Mouse (Mus musculus) embryonic facial prominence, embryonic 14.5 days (tissue): ENCODE measurements around the gene Gm49394. TPM values are rescaled to one million over a fixed set of nuclear protein-coding genes. Genes with fewer than 3 reads are reported as not detected.
A peak's percentile ranks its signal among the peaks of the same experiment; 100 is the strongest.

Experiments
- ATAC-seq: fragments of 200-750 bp; cut with Nextera tagmentation; 2 replicates; pipeline ENCODE4 v1.8.0; 2017; ENCODE audit warnings: low read depth, moderate number of reproducible peaks, moderate TSS enrichment
- DNase-seq: peaks from one replicate; pipeline ENCODE4 v3.0.0-alpha.2; 2015; ENCODE audit warnings: low spot score
- H3K27ac ChIP-seq: fragments of 300-500 bp; sonication (generic); replicated peaks from 2 replicates; pipeline ENCODE4 v1.5.1; 2014; ENCODE audit warnings: low read depth, mild to moderate bottlenecking, low read length, moderate library complexity
- H3K27me3 ChIP-seq: fragments of 300-500 bp; sonication (generic); replicated peaks from 2 replicates; pipeline ENCODE4 v1.6.1; 2014; ENCODE audit warnings: low read length; ENCODE audit not compliant: control insufficient read depth, insufficient read depth
- H3K36me3 ChIP-seq: fragments of 300-500 bp; sonication (generic); 2 replicates; pipeline ENCODE4 v1.6.1; 2014; ENCODE audit warnings: low read length, mixed read lengths; ENCODE audit not compliant: control insufficient read depth, insufficient read depth
- H3K4me1 ChIP-seq: fragments of 300-500 bp; sonication (generic); 2 replicates; pipeline ENCODE4 v1.6.1; 2014; ENCODE audit warnings: antibody characterized with exemption, low read length; ENCODE audit not compliant: control insufficient read depth, insufficient read depth
- H3K4me2 ChIP-seq: fragments of 300-500 bp; sonication (generic); 2 replicates; pipeline ENCODE4 v1.6.1; 2014; ENCODE audit warnings: low read depth, mild to moderate bottlenecking, low read length, moderate library complexity, mixed read lengths
- H3K4me3 ChIP-seq: fragments of 300-500 bp; sonication (generic); 2 replicates; pipeline ENCODE4 v1.5.1; 2014; ENCODE audit warnings: low read depth, mild to moderate bottlenecking, low read length
- H3K9ac ChIP-seq: fragments of 300-500 bp; sonication (generic); 2 replicates; pipeline ENCODE4 v1.6.1; 2014; ENCODE audit warnings: low read depth, mild to moderate bottlenecking, low read length, moderate library complexity, mixed read lengths
- H3K9me3 ChIP-seq: fragments of 300-500 bp; sonication (generic); 2 replicates; pipeline ENCODE4 v1.6.1; 2016; ENCODE audit warnings: low read length; ENCODE audit not compliant: control insufficient read depth
- WGBS: fragments of 180-500 bp; shearing (Covaris S2); extraction: QIAGEN DNeasy Blood & Tissue Kit; methylation state at CpG from one replicate; pipeline ENCODE4 v1.1.7; 2014; 5-methylcytosine and 5-hydroxymethylcytosine counted together
- polyA plus RNA-seq: library from polyadenylated mRNA; unstranded; fragments of >200 nt; fragmentation: Nextera tagmentation; extraction: Ambion mirVana; gene quantifications from 2 replicates; pipeline ENCODE4 v1.2.1, GENCODE M21; 2014

The Gm49394 gene
- polyA plus RNA-seq, 1 experiment from 2014 or later, result 0.63 TPM

DNA sequence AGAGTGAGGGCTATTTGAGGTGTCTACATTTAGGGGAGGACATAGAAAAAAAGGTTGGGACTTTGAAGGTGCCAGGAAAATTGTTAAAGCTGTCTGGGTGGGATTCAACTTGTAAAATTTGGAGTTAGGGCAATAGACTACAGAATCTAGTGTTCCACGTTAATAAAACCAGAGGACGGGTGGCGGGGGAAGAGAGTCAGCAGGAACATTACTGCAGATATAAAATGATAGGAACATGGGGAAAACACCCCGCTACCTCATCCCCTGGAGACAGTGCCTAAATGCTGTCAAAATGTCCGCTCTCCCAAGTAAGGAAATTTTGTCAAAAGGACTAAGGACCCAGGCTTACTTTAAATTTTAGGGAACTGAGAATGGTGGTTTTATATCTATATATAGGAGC is 6.6 kb downstream of the Gm49394 start:
- Histone ChIP-seq H3K4me3 (peak overlapping the region; percentile 44), H3K9ac (peak overlapping the region; percentile 93), H3K27me3 (peaks cover 77% of the 10 kb centered on the region), H3K4me1 (no peaks in the 10 kb centered on the region), H3K36me3 (peaks cover 10% of the 10 kb centered on the region), H3K27ac (peak overlapping the region; percentile 83), H3K4me2 (peak overlapping the region; percentile 67), H3K9me3 (no peaks in the 10 kb centered on the region)
- no peak for DNase-seq
- WGBS, result 25% methylated on average over 5 of the region's 5 CpGs
- no peak for ATAC-seq

DNA sequence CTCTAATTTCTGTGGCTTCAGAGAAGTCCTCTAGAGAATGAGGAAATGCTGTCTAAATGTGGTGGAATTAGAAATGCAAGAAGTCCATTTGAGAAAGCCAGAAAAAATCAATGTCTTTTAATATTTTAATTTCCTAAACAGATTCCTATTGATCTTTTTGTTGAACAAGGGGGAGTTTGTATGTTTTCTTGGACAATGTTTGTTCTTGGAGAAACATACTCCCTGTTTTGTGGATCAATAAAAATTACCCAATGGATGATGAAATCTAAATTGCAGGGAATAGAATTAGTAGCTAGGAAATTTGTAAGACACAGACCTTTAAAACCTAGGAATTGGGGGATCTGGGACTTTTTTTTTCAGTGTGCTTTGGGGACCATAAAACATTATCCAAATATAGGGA is 7.9 kb downstream of the Gm49394 start:
- Histone ChIP-seq H3K27me3 (peaks cover 86% of the 10 kb centered on the region), H3K4me3 (peak overlapping the region; percentile 61), H3K36me3 (0 out of 2 replicates have a peak, but pooled peaks cover under 1% of the 10 kb centered on the region), H3K9ac (peak overlapping the region; percentile 93), H3K9me3 (no peaks in the 10 kb centered on the region), H3K27ac (peak overlapping the region; percentile 95), H3K4me2 (peak overlapping the region; percentile 67), H3K4me1 (no peaks in the 10 kb centered on the region)
- ATAC-seq, result no peak
- DNase-seq, result no peak

DNA sequence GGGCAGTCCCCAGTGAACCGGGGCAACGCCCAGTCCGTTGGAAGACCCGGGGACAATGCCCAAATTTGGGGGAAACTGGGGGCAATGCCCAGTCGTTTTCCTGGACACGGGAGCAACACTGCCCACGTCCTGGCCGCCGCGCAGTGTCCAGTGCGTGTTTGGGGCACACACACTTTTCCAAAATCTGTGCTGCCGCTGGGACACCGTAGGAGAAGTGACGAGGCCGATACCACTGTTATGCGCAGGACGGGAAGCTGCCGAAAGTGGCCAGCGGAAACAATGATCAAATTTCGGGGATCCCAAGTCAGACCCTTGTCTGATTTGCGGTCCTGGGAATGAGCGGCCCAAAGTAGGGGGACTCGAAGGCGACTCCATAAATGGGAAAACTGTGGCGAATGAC is 8.7 kb downstream of the Gm49394 start:
- no peaks in the 10 kb centered on the region for H3K36me3 ChIP-seq
- WGBS, result 3% methylated on average over 25 of the region's 25 CpGs
- H3K4me3 ChIP-seq, result peak overlapping the region; percentile 61
- H3K27ac ChIP-seq, result peak overlapping the region; percentile 95
- no peaks in the 10 kb centered on the region for H3K9me3 ChIP-seq
- DNase-seq (no peak), ATAC-seq (no peak)
- H3K4me2 ChIP-seq, result peak overlapping the region; percentile 67
- no peaks in the 10 kb centered on the region for H3K4me1 ChIP-seq
- peak overlapping the region; percentile 93 for H3K9ac ChIP-seq
- H3K27me3 ChIP-seq, result peaks cover 91% of the 10 kb centered on the region

DNA sequence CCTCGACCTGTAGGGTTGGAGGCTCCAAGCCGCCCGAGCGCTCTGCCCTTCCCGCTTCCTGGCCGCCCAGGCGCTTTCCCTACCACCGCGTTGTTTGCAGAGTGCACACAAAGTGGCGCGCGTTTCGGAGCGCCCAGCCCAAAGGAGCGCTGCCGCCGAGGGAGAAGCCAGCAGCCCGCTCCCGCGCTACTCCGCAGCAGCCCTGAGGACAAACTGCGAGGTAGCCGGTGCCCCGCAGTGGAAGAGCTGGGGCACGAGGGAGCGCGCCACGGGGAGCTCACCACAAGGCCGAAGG is 9.1 kb downstream of the Gm49394 start:
- Histone ChIP-seq H3K27me3 (peaks cover 91% of the 10 kb centered on the region), H3K4me3 (peak overlapping the region; percentile 61), H3K9ac (peak overlapping the region; percentile 93), H3K36me3 (peaks cover 4% of the 10 kb centered on the region; the same call in 1 of the 2 replicates), H3K27ac (peak overlapping the region; percentile 95), H3K9me3 (no peaks in the 10 kb centered on the region), H3K4me1 (no peaks in the 10 kb centered on the region), H3K4me2 (peak overlapping the region; percentile 67)
- ATAC-seq (no peak), DNase-seq (no peak)
- WGBS, result under 1% methylated on average over 21 of the region's 29 CpGs

DNA sequence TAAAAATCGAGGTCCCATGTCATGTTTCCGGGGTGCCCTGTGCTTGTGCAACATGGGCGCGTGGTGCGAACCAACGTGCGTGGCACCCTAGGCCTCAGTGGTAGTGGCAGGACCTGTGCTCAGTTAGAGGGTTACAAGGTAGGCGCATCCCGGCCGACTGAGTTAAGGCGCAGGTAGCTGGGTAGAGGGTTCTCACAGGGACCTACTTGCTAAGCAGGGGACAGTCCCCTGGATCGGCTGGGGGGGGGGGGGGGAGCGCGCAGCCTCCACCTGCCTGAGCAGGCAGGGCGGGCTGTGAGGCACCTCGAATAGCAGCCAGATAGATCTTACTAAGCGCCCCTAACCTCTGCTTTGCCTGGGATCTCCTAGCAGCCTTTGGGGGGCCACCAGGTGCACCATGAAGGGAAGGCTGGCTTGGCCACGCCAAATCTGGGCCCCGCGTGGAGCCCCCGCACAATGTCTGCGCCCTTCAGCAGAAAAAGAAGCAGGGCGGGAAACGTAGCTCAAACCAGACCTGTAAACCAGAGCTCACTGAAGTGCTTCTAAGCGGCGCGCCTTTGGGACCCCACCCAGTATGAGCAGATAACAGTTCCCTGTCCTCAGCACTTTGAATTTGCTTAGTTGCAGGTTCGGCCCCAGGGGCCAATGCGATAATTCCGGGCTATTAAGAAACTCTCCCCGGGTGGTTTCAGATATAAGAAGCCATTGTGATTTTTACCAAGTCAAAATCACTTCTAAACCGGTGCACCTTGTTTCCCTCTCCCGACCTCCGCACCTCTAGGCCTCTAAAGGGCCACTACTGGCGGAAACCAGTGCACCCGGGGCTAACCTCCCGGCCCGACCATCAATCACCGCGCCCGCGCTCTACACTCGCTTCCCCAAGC is 9.7 kb downstream of the Gm49394 start:
- H3K36me3 ChIP-seq, result peaks cover 9% of the 10 kb centered on the region
- ATAC-seq (no peak), DNase-seq (peak; percentile 66)
- H3K4me1 ChIP-seq, result no peaks in the 10 kb centered on the region
- H3K27me3 ChIP-seq, result peaks cover 91% of the 10 kb centered on the region
- WGBS, result 2% methylated on average over 35 of the region's 43 CpGs
- peak overlapping the region; percentile 93 for H3K9ac ChIP-seq
- H3K4me3 ChIP-seq, result peak overlapping the region; percentile 61
- peak overlapping the region; percentile 67 for H3K4me2 ChIP-seq
- no peaks in the 10 kb centered on the region for H3K9me3 ChIP-seq
- peak overlapping the region; percentile 95 for H3K27ac ChIP-seq

DNA sequence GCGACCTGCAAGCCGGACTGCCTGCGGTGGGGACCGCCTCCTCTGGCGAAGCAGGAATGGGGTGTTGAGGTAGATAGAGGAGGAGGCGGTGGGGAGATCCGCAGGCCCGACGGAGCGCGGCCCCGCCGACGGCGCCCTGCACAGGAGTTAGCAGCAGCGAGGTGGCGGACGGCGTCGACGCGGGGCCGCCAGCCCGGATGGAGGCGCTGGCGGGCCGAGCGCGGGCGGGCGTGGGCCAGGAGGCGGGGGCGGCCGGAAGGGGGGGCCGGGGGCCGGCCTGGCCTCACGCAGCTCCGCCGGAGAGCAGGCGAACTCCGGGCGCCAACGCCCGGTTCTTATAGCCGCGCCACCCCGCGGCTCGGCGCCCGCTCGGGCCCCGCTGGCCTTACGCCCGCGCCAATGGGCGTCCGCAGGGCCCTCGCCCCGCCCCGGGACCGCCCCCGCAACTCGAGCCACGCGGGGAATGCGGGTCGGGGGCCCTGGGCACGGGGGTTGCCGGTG is 10.5 kb downstream of the Gm49394 start:
- WGBS, result 2% methylated on average over 19 of the region's 70 CpGs
- Histone ChIP-seq H3K27ac (peak overlapping the region; percentile 95), H3K4me1 (no peaks in the 10 kb centered on the region), H3K4me3 (peak overlapping the region; percentile 61), H3K9me3 (no peaks in the 10 kb centered on the region), H3K9ac (peak overlapping the region; percentile 93), H3K4me2 (peak overlapping the region; percentile 67), H3K27me3 (peaks cover 91% of the 10 kb centered on the region), H3K36me3 (peaks cover 17% of the 10 kb centered on the region)
- DNase-seq, result peak; percentile 91
- ATAC-seq, result peak; percentile 78

DNA sequence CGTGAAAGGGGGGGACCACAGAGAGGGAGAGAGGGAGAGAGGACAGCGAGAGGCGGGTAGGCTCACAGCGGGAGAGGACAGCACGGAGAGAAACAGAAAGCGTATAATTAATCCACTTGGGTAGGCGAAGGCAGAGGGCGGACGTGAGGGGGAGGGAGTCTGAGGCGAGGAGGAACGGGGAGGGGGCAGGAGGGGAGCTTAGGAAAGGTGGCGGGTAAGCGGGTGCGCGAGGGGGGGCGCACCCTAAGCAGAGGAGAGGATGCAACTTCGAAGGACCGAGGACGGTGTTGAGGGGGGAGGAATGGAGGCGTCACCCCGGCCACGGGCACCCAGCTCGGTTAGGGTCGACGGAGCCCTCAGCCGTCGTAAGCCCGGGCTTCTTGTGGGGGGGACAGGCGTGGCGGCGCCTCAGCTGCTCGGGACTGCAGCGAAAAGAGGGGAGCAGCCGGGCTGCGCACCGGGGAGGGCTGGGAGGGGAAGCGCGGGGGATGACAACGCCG is 11.0 kb downstream of the Gm49394 start:
- under 1% methylated on average over 25 of the region's 40 CpGs for WGBS
- H3K4me1 ChIP-seq, result no peaks in the 10 kb centered on the region
- peak overlapping the region; percentile 93 for H3K9ac ChIP-seq
- H3K4me3 ChIP-seq, result peak overlapping the region; percentile 61
- peaks cover 92% of the 10 kb centered on the region for H3K27me3 ChIP-seq
- H3K36me3 ChIP-seq, result peaks cover 22% of the 10 kb centered on the region
- peak; percentile 68 for DNase-seq
- ATAC-seq, result peak; percentile 3
- H3K4me2 ChIP-seq, result peak overlapping the region; percentile 67
- peak overlapping the region; percentile 95 for H3K27ac ChIP-seq
- no peaks in the 10 kb centered on the region for H3K9me3 ChIP-seq

DNA sequence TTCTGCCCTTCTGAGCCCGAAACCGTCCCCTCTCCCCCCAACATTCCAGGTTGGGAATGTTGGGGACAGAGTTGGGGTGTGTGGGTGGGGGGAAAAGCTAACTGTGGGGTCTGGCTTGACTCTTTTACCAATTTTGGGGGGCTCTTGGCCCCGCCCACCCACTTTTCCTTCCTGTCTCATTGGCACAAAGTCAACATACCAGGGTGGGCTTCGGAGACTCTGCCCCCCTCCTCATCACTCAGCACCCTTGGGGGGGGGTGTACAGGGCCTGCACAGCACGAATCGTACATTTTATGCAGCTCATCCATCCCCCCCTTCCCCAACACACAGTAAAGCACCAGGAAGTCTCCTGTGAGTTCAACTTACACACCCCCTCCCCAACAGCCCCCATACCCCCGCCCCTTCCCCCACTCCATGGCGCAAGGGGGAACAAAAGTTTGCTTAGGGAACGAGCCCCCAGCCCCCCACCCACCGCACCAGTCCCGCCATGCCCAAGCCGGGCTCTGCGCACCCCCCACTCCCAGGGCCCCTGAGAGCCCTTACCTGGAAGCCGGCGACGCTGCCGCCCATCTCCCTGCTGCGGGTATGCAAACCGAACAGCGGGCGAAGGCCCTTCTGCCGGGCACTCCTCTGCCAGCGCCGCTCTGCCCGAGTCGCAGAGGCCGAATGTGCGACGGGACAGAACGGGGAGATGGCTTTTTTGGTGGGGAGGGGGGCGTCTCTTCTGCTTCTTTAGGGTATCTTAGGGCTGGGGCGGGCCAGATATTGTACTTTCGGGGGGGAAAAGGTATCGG is 11.7 kb downstream of the Gm49394 start:
- Histone ChIP-seq H3K4me3 (peak overlapping the region; percentile 61), H3K9me3 (no peaks in the 10 kb centered on the region), H3K27ac (peak overlapping the region; percentile 95), H3K9ac (peak overlapping the region; percentile 93), H3K4me1 (no peaks in the 10 kb centered on the region), H3K36me3 (peaks cover 26% of the 10 kb centered on the region), H3K4me2 (peak overlapping the region; percentile 67), H3K27me3 (peaks cover 88% of the 10 kb centered on the region)
- DNase-seq (peak; percentile 73), ATAC-seq (no peak)
- WGBS, result 2% methylated on average over 23 of the region's 34 CpGs
